ENCODE assay signal across 19 mouse cellular contexts in genomic region chr3:137062067-137062466, GRCm38 (mm10).
DNase-seq lines count a peak whose midpoint lies in the region; ATAC-seq and TF ChIP-seq lines count a peak whose summit lies in the region.
"Had no signal": no experiment of that assay in that cellular context is flagged by ENCODE, and none has a peak within 500 bp of the region (broad histone marks: within the 10 kb centered on the region; RNA-seq: fewer than 3 reads in every experiment).

No protein-coding gene starts in this region.

- no peak overlapping the region for H3K9ac ChIP-seq in hindbrain, postnatal 0 days (replicated peaks; ENCODE audit: low read length)
- H3K9ac ChIP-seq: embryonic facial prominence, embryonic 12.5 days; forebrain, postnatal 0 days; kidney, embryonic 15.5 days; neural tube, embryonic 15.5 days had no signal

- H3K27me3 ChIP-seq in hindbrain, postnatal 0 days (ENCODE audit: insufficient read depth, low read length): no peaks in the 10 kb centered on the region
- H3K27me3 ChIP-seq: embryonic facial prominence, embryonic 12.5 days; kidney, embryonic 15.5 days; neural tube, embryonic 15.5 days had no signal

- DNase-seq in layer of hippocampus, adult 2 months (ENCODE audit: low spot score in 2 of 2): no peak
- DNase-seq in layer of hippocampus, adult 18-20 months (ENCODE audit: low spot score in 2 of 2): no peak
- DNase-seq in cerebellum, adult 11 months: peak; percentile 47
- peak; percentile 57 for DNase-seq in cerebellum, adult 8-10 months
- peak; percentile 27 to 39 for DNase-seq in cerebellum, postnatal 36 days
- no peak for DNase-seq in natural killer cell, adult 2 months (ENCODE audit: low spot score in 2 of 2)
- DNase-seq in hindbrain, postnatal 0 days (ENCODE audit: low spot score): no peak
- DNase-seq: adrenal gland, postnatal 36 days; forebrain, postnatal 0 days; gastrocnemius, adult 2 months; kidney, adult 11 months; kidney, postnatal 36 days; lung, postnatal 4 days; spleen, adult 18-20 months had no signal

- no peak for TF ChIP-seq CTCF in layer of hippocampus, adult 2 months (conservative IDR thresholded peaks at IDR 0.05)
- no peak for TF ChIP-seq CTCF in hindbrain, postnatal 0 days (IDR thresholded peaks at IDR 0.05; ENCODE audit: low read depth)

- no peaks in the 10 kb centered on the region for H3K36me3 ChIP-seq in hindbrain, postnatal 0 days (ENCODE audit: insufficient read depth, low read length)
- H3K36me3 ChIP-seq: embryonic facial prominence, embryonic 12.5 days; kidney, embryonic 15.5 days; neural tube, embryonic 15.5 days had no signal

- 79% methylated on average over 2 of the region's 2 CpGs for WGBS in hindbrain, postnatal 0 days

- ATAC-seq in hindbrain, postnatal 0 days: no peak
- ATAC-seq: forebrain, postnatal 0 days; midbrain, embryonic 16.5 days had no signal

- no peak overlapping the region for H3K4me3 ChIP-seq in layer of hippocampus, adult 2 months
- no peak overlapping the region for H3K4me3 ChIP-seq in hindbrain, postnatal 0 days (ENCODE audit: low read length)
- H3K4me3 ChIP-seq: embryonic facial prominence, embryonic 12.5 days; gastrocnemius, adult 2 months; kidney, embryonic 15.5 days; neural tube, embryonic 15.5 days had no signal

- 0 out of 2 replicates have a peak, but pooled peaks cover 2% of the 10 kb centered on the region for H3K4me1 ChIP-seq in hindbrain, postnatal 0 days (ENCODE audit: insufficient read depth, low read length)
- H3K4me1 ChIP-seq: embryonic facial prominence, embryonic 12.5 days; kidney, embryonic 15.5 days had no signal

- H3K4me2 ChIP-seq in hindbrain, postnatal 0 days (ENCODE audit: low read depth, low read length): no peak overlapping the region
- H3K4me2 ChIP-seq: embryonic facial prominence, embryonic 12.5 days; heart, embryonic 11.5 days; kidney, embryonic 15.5 days; neural tube, embryonic 15.5 days had no signal

- no peaks in the 10 kb centered on the region for H3K9me3 ChIP-seq in hindbrain, postnatal 0 days (ENCODE audit: low read length)
- H3K9me3 ChIP-seq: embryonic facial prominence, embryonic 12.5 days; kidney, embryonic 15.5 days; neural tube, embryonic 15.5 days had no signal

- H3K27ac ChIP-seq in layer of hippocampus, adult 2 months: peak overlapping the region; percentile 23; the same call in 1 of the 2 replicates
- no peak overlapping the region for H3K27ac ChIP-seq in hindbrain, postnatal 0 days
- H3K27ac ChIP-seq: embryonic facial prominence, embryonic 12.5 days; gastrocnemius, adult 2 months; kidney, embryonic 15.5 days; neural tube, embryonic 15.5 days had no signal

Comparison
In these comparisons a context has a peak if more than half of its experiments do, and no peak if none do; other contexts are left out.
1. DNase-seq: peak in cerebellum, adult 11 months (single experiment), cerebellum, adult 8-10 months (single experiment) and cerebellum, postnatal 36 days (2 of 2); none in layer of hippocampus, adult 2 months (0 of 2), layer of hippocampus, adult 18-20 months (0 of 2), natural killer cell, adult 2 months (0 of 2) and hindbrain, postnatal 0 days (single experiment).